8 mouse cellular contexts compared by ENCODE assay signal in genomic region chr1:132322711-132323542, GRCm38 (mm10). TPM values are rescaled to one million over a fixed set of nuclear protein-coding genes. Genes with fewer than 3 reads are reported as not detected.
DNase-seq lines count a peak whose midpoint lies in the region; ATAC-seq and TF ChIP-seq lines count a peak whose summit lies in the region.

No protein-coding gene starts in this region.

- TF ChIP-seq CTCF in forebrain, postnatal 0 days (IDR thresholded peaks at IDR 0.05; ENCODE audit: low read depth), result no peak

- H3K27ac ChIP-seq in forebrain, postnatal 0 days (ENCODE audit: low read depth, low read length), result peak overlapping the region; percentile 69
- peak overlapping the region; percentile 80 for H3K27ac ChIP-seq in neural tube, embryonic 14.5 days (ENCODE audit: low read depth, low read length)

- peak; percentile 80 for ATAC-seq in forebrain, postnatal 0 days
- peak; percentile 80 for ATAC-seq in neural tube, embryonic 14.5 days (ENCODE audit: low read depth)

- no peak overlapping the region for H3K4me3 ChIP-seq in forebrain, postnatal 0 days (ENCODE audit: low read depth, low read length)
- no peak overlapping the region for H3K4me3 ChIP-seq in neural tube, embryonic 14.5 days (ENCODE audit: low read depth, low read length)

- WGBS in forebrain, postnatal 0 days, result 12% methylated on average over 13 of the region's 13 CpGs
- 13% methylated on average over 13 of the region's 13 CpGs for whole genome bisulfite sequencing in neural tube, embryonic 14.5 days

- H3K9me3 ChIP-seq in forebrain, postnatal 0 days (ENCODE audit: low read length), result no peaks in the 10 kb centered on the region
- H3K9me3 ChIP-seq in neural tube, embryonic 14.5 days (ENCODE audit: control insufficient read depth, low read length), result no peaks in the 10 kb centered on the region

- H3K36me3 ChIP-seq in forebrain, postnatal 0 days (ENCODE audit: insufficient read depth), result no peaks in the 10 kb centered on the region
- H3K36me3 ChIP-seq in neural tube, embryonic 14.5 days (ENCODE audit: control insufficient read depth, insufficient read depth, low read length), result no peaks in the 10 kb centered on the region

- H3K9ac ChIP-seq in forebrain, postnatal 0 days, result peak overlapping the region; percentile 31
- H3K9ac ChIP-seq in neural tube, embryonic 14.5 days (replicated peaks; ENCODE audit: low read depth, low read length), result 0 out of 2 replicates have a peak overlapping the region, but pooled peaks have one; percentile 9

- DNase-seq in ovary, postnatal 36 days (ENCODE audit: low spot score), result peak; percentile 30
- DNase-seq in ovary, postnatal 10 days (ENCODE audit: low spot score), result no peak
- DNase-seq in forebrain, postnatal 0 days, result peak; percentile 65
- DNase-seq in kidney, postnatal 36 days, result peak; percentile 68 to 73
- DNase-seq in thymus, postnatal 0 days (ENCODE audit: low spot score), result no peak
- DNase-seq in layer of hippocampus, adult 9-11 months, result no peak
- DNase-seq in thymus, postnatal 36 days, result no peak

- no peak overlapping the region for H3K4me2 ChIP-seq in forebrain, postnatal 0 days (ENCODE audit: low read depth)
- H3K4me2 ChIP-seq in neural tube, embryonic 14.5 days (ENCODE audit: low read depth, low read length), result no peak overlapping the region

- H3K4me1 ChIP-seq in forebrain, postnatal 0 days (ENCODE audit: insufficient read depth), result peaks cover 37% of the 10 kb centered on the region
- H3K4me1 ChIP-seq in neural tube, embryonic 14.5 days (ENCODE audit: control insufficient read depth, insufficient read depth, low read length), result peaks cover 40% of the 10 kb centered on the region; the same call in 1 of the 2 replicates

- H3K27me3 ChIP-seq in forebrain, postnatal 0 days (ENCODE audit: insufficient read depth, low read length), result no peaks in the 10 kb centered on the region
- no peaks in the 10 kb centered on the region for H3K27me3 ChIP-seq in neural tube, embryonic 14.5 days (ENCODE audit: control insufficient read depth, insufficient read depth, low read length)

RNA-seq across cellular contexts. Expression of gene Nuak2, which starts 7.0 kb away (rescaled TPM):
- 4.4 and 4.5 TPM in 2 replicates for total RNA-seq in forebrain, postnatal 0 days (2014; rRNA removed)
- polyA plus RNA-seq in forebrain, postnatal 0 days (2015; fragmentation: Nextera tagmentation; extraction: Ambion mirVana), result 4.3 and 6.8 TPM in 2 replicates
- 7.8 and 8.4 TPM in 2 replicates for polyA plus RNA-seq in neural tube, embryonic 14.5 days (2014; fragmentation: Nextera tagmentation; extraction: Ambion mirVana)
- 1.7 and 2.2 TPM in 2 replicates for polyA plus RNA-seq in thymus, postnatal 0 days (2015; fragmentation: Nextera tagmentation; extraction: Ambion mirVana)

RNA-seq across cellular contexts. Expression of gene Klhdc8a, which starts 24.5 kb away (rescaled TPM):
- 10.3 and 11.2 TPM in 2 replicates for total RNA-seq in forebrain, postnatal 0 days (2014; rRNA removed)
- polyA plus RNA-seq in forebrain, postnatal 0 days (2015; fragmentation: Nextera tagmentation; extraction: Ambion mirVana), result 4.5 and 6.3 TPM in 2 replicates
- 6.6 and 8.4 TPM in 2 replicates for polyA plus RNA-seq in neural tube, embryonic 14.5 days (2014; fragmentation: Nextera tagmentation; extraction: Ambion mirVana)
- polyA plus RNA-seq in thymus, postnatal 0 days (2015; fragmentation: Nextera tagmentation; extraction: Ambion mirVana), result 3.6 and 4.5 TPM in 2 replicates

Comparison
In these comparisons a context has a peak if more than half of its experiments do, and no peak if none do; other contexts are left out.
1. DNase-seq: peak in ovary, postnatal 36 days (single experiment), forebrain, postnatal 0 days (single experiment) and kidney, postnatal 36 days (2 of 2); none in ovary, postnatal 10 days (single experiment), thymus, postnatal 0 days (single experiment), layer of hippocampus, adult 9-11 months (single experiment) and thymus, postnatal 36 days (0 of 2).